Mouse (Mus musculus): ENCODE data around the gene Phospho1. TPM values are rescaled to one million over a fixed set of nuclear protein-coding genes. Genes with fewer than 3 reads are reported as not detected.

Gene Phospho1
- total and polyA plus RNA-seq, 3 experiments, result 7.4 to 236 (median 43.0) TPM

DNA sequence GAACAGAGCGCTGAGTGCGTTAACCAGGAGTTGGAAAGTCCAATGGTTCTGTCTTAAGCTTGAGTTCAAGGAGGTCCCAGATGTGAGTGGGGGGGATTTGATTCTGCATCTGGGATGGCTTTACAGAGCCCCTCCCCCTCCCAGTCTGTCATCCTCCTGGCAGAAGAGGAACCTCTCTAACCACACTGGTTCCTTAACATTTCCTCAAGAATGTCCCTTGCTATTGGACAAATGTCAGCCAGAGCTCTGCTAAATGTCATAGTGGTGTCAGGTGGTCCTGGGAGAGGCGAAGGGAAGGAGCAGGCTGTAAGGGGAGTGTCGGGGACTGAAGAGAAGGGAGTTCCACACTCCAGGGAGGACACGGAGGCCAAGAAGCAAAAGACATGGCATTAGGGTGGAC, 18.7 kb downstream of the Phospho1 start:
- H3K4me1 ChIP-seq (ENCODE audit: insufficient read depth, low read depth, low read length), result peaks cover 78% of the 10 kb centered on the region
- H3K36me3 ChIP-seq (replicated peaks), result peaks cover 16% of the 10 kb centered on the region
- H3K9me3 ChIP-seq (replicated peaks), result no peaks in the 10 kb centered on the region
- TF ChIP-seq CTCF (IDR thresholded peaks at IDR 0.05; ENCODE audit: low read depth, low read length) (no peak), TAL1 (conservative IDR thresholded peaks at IDR 0.05; ENCODE audit: low read depth, low read length) (no peak), GATA1 (IDR thresholded peaks at IDR 0.05; ENCODE audit: borderline replicate concordance, low read length) (no peak), POLR2AphosphoS5 (IDR thresholded peaks at IDR 0.05; ENCODE audit: insufficient replicate concordance, low read depth, low read length) (no peak), GATA2 (IDR thresholded peaks at IDR 0.05; ENCODE audit: borderline replicate concordance, low read depth, low read length) (no peak)
- ATAC-seq (ENCODE audit: extremely low read depth, insufficient number of reproducible peaks, low FRiP score, poor library complexity, severe bottlenecking), result no peak
- peak overlapping the region; percentile 70; the same call in 1 of the 2 replicates for H3K4me3 ChIP-seq (ENCODE audit: low read depth, low read length)
- DNase-seq (ENCODE audit: low spot score), result peak; percentile 39
- H3K27me3 ChIP-seq (ENCODE audit: insufficient read depth, low read length), result no peaks in the 10 kb centered on the region

DNA sequence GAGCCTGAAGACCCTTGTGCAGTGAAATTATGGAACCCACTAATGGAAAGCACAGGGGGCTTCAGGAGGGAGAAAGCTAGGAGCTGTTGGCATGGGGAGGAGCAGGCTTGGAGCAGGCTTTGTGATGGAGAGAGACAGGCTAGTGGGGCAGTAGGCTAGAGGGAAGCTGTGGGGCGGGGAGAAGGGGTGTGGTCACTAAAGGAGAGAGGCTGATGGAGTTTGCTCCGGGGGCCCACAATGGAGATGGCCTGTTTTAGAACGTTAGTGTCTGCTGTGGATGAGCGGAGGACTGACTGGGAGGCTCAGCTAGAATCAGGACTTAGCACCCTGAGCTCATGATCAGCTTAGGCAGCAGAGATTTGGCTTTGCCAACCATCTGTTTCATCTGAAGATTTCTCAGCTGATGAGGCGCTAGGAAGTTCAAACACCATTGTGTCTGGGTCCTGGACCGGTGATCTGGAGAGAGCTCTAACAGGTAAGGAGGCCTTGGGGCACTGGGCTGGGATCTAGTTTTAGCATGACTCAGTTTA, 19.2 kb downstream of the Phospho1 start:
- H3K27me3 ChIP-seq (ENCODE audit: insufficient read depth, low read length), result no peaks in the 10 kb centered on the region
- no peak for TF ChIP-seq TAL1 (conservative IDR thresholded peaks at IDR 0.05; ENCODE audit: low read depth, low read length)
- TF ChIP-seq GATA1 (IDR thresholded peaks at IDR 0.05; ENCODE audit: borderline replicate concordance, low read length), result no peak
- TF ChIP-seq POLR2AphosphoS5 (IDR thresholded peaks at IDR 0.05; ENCODE audit: insufficient replicate concordance, low read depth, low read length), result no peak
- no peak for TF ChIP-seq CTCF (IDR thresholded peaks at IDR 0.05; ENCODE audit: low read depth, low read length)
- no peak for TF ChIP-seq GATA2 (IDR thresholded peaks at IDR 0.05; ENCODE audit: borderline replicate concordance, low read depth, low read length)
- peaks cover 11% of the 10 kb centered on the region for H3K36me3 ChIP-seq (replicated peaks)
- DNase-seq (ENCODE audit: low spot score) (no peak), ATAC-seq (ENCODE audit: extremely low read depth, insufficient number of reproducible peaks, low FRiP score, poor library complexity, severe bottlenecking) (no peak)
- H3K4me3 ChIP-seq (ENCODE audit: low read depth, low read length), result peak overlapping the region; percentile 70; the same call in 1 of the 2 replicates
- H3K9me3 ChIP-seq (replicated peaks), result no peaks in the 10 kb centered on the region
- H3K4me1 ChIP-seq (ENCODE audit: insufficient read depth, low read depth, low read length), result peaks cover 73% of the 10 kb centered on the region

DNA sequence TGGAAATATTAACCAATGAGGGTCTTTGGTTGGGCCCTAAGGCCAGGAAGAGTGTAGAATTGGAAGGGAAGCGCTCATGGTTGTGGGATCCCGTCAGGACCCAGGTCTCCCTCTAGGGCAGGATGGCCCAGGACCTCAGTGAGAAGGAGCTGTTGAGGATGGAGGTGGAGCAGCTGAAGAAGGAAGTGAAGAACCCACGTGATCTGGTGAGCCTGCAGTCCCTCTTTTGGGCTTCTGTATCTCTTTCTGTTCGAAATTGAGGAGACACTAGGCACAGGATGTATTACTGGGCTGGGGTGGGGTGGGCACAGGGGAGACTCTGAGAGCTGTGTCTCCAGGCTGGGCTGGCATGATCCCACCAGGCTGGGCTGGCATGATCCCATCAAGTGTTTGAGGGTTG, 20.6 kb downstream of the Phospho1 start:
- ATAC-seq (ENCODE audit: extremely low read depth, insufficient number of reproducible peaks, low FRiP score, poor library complexity, severe bottlenecking) (no peak), DNase-seq (ENCODE audit: low spot score) (no peak)
- H3K9me3 ChIP-seq (replicated peaks), result no peaks in the 10 kb centered on the region
- no peaks in the 10 kb centered on the region for H3K27me3 ChIP-seq (ENCODE audit: insufficient read depth, low read length)
- TF ChIP-seq GATA2 (IDR thresholded peaks at IDR 0.05; ENCODE audit: borderline replicate concordance, low read depth, low read length) (no peak), TAL1 (conservative IDR thresholded peaks at IDR 0.05; ENCODE audit: low read depth, low read length) (no peak), CTCF (IDR thresholded peaks at IDR 0.05; ENCODE audit: low read depth, low read length) (no peak), POLR2AphosphoS5 (IDR thresholded peaks at IDR 0.05; ENCODE audit: insufficient replicate concordance, low read depth, low read length) (no peak), GATA1 (IDR thresholded peaks at IDR 0.05; ENCODE audit: borderline replicate concordance, low read length) (no peak)
- peaks cover 62% of the 10 kb centered on the region for H3K4me1 ChIP-seq (ENCODE audit: insufficient read depth, low read depth, low read length)
- no peak overlapping the region for H3K4me3 ChIP-seq (ENCODE audit: low read depth, low read length)
- H3K36me3 ChIP-seq (replicated peaks), result peaks cover 6% of the 10 kb centered on the region

DNA sequence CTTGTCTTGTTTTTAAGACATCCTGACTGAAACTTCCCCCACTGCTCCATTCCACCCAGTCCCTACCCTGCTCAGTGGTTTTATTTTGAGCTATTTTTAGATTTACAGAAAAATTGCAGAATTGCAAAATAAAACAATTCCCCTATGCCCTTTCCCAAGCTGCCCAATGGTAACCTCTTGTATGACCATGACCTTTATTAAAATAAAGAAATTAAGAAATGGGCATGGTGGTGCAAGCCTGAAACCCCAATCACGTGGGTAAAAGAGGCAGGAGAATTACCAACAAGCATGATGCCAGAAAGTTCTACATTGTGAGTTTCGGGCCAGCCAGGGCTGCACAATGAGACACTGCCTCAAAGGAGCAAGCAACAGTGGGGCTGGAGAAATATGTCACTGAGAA, 26.6 kb downstream of the Phospho1 start:
- ATAC-seq (ENCODE audit: extremely low read depth, insufficient number of reproducible peaks, low FRiP score, poor library complexity, severe bottlenecking) (no peak), DNase-seq (ENCODE audit: low spot score) (no peak)
- peaks cover under 1% of the 10 kb centered on the region for H3K36me3 ChIP-seq (replicated peaks)
- peaks cover 4% of the 10 kb centered on the region for H3K9me3 ChIP-seq (replicated peaks)
- peaks cover 23% of the 10 kb centered on the region for H3K4me1 ChIP-seq (ENCODE audit: insufficient read depth, low read depth, low read length)
- no peaks in the 10 kb centered on the region for H3K27me3 ChIP-seq (ENCODE audit: insufficient read depth, low read length)
- H3K4me3 ChIP-seq (ENCODE audit: low read depth, low read length), result no peak overlapping the region
- TF ChIP-seq GATA1 (IDR thresholded peaks at IDR 0.05; ENCODE audit: borderline replicate concordance, low read length) (no peak), POLR2AphosphoS5 (IDR thresholded peaks at IDR 0.05; ENCODE audit: insufficient replicate concordance, low read depth, low read length) (no peak), CTCF (IDR thresholded peaks at IDR 0.05; ENCODE audit: low read depth, low read length) (no peak), TAL1 (conservative IDR thresholded peaks at IDR 0.05; ENCODE audit: low read depth, low read length) (no peak), GATA2 (IDR thresholded peaks at IDR 0.05; ENCODE audit: borderline replicate concordance, low read depth, low read length) (no peak)

DNA sequence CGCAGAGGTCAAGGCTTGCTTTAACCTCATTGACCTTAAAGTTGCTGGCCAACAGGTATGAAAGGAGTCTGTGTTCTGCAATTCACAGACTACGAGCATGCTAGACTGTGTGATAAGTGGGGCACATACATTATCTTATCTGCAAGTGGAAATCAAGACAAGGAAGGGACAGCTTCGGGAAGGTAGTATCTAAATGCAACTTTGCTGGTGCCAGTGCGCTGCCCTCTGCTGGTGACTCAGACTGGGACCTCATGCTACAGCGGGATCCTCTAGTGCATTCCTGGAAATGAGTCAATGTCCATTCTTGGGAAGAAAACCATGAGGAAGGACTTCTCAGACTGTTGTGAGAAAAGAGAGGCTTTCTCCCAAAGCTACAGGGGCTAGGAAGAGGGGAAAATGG, 29.4 kb downstream of the Phospho1 start:
- ATAC-seq (ENCODE audit: extremely low read depth, insufficient number of reproducible peaks, low FRiP score, poor library complexity, severe bottlenecking), result no peak
- H3K27me3 ChIP-seq (ENCODE audit: insufficient read depth, low read length), result no peaks in the 10 kb centered on the region
- no peak for DNase-seq (ENCODE audit: low spot score)
- H3K36me3 ChIP-seq (replicated peaks), result peaks cover 2% of the 10 kb centered on the region
- peaks cover 37% of the 10 kb centered on the region for H3K4me1 ChIP-seq (ENCODE audit: insufficient read depth, low read depth, low read length)
- no peak overlapping the region for H3K4me3 ChIP-seq (ENCODE audit: low read depth, low read length)
- TF ChIP-seq CTCF (IDR thresholded peaks at IDR 0.05; ENCODE audit: low read depth, low read length) (peak; percentile 81), GATA1 (IDR thresholded peaks at IDR 0.05; ENCODE audit: borderline replicate concordance, low read length) (no peak)
- H3K9me3 ChIP-seq (replicated peaks), result peaks cover 4% of the 10 kb centered on the region

DNA sequence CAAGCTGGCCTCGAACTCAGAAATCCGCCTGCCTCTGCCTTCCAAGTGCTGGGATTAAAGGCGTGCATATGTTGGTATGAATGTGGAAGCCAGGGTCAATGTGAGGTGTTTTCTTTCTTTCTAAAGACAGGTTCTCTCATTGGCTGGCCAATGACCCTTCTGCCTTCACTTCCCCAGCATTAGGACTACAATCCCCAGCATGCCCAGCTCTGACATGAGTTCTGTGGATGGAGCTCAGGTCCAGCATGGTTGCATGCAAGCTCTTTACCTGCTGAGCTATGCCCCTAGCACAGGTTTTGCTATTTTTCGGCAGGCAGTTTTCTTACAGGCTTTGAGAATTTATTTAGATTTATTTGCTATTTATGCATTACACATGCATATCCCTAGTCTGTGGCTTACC, 33.0 kb downstream of the Phospho1 start:
- H3K4me3 ChIP-seq (ENCODE audit: low read depth, low read length), result no peak overlapping the region
- H3K36me3 ChIP-seq (replicated peaks), result peaks cover 26% of the 10 kb centered on the region
- no peak for TF ChIP-seq GATA2 (IDR thresholded peaks at IDR 0.05; ENCODE audit: borderline replicate concordance, low read depth, low read length)
- no peak for TF ChIP-seq POLR2AphosphoS5 (IDR thresholded peaks at IDR 0.05; ENCODE audit: insufficient replicate concordance, low read depth, low read length)
- no peak for TF ChIP-seq TAL1 (conservative IDR thresholded peaks at IDR 0.05; ENCODE audit: low read depth, low read length)
- TF ChIP-seq GATA1 (IDR thresholded peaks at IDR 0.05; ENCODE audit: borderline replicate concordance, low read length), result no peak
- TF ChIP-seq CTCF (IDR thresholded peaks at IDR 0.05; ENCODE audit: low read depth, low read length), result no peak
- DNase-seq (ENCODE audit: low spot score) (no peak), ATAC-seq (ENCODE audit: extremely low read depth, insufficient number of reproducible peaks, low FRiP score, poor library complexity, severe bottlenecking) (no peak)
- H3K27me3 ChIP-seq (ENCODE audit: insufficient read depth, low read length), result no peaks in the 10 kb centered on the region
- peaks cover 56% of the 10 kb centered on the region for H3K4me1 ChIP-seq (ENCODE audit: insufficient read depth, low read depth, low read length)
- peaks cover 4% of the 10 kb centered on the region for H3K9me3 ChIP-seq (replicated peaks)

All from G1E (cell line).